Mouse (Mus musculus) urinary bladder, postnatal 0 days (tissue): ENCODE results near the gene Trpm7. TPM values are rescaled to one million over a fixed set of nuclear protein-coding genes. Genes with fewer than 3 reads are reported as not detected.

Experiments used
- microRNA-seq: library from miRNA; unstranded; fragments of <30 nt; microRNA quantifications from one replicate; pipeline ENCODE4, GENCODE M21; 2016
- polyA plus RNA-seq: library from polyadenylated mRNA; unstranded; fragments of >200 nt; fragmentation: Nextera tagmentation; extraction: Ambion mirVana; gene quantifications from 2 replicates; pipeline ENCODE4 v1.2.1, GENCODE M21; 2015

Trpm7 gene
- 22.0 and 24.3 TPM in 2 replicates for polyA plus RNA-seq

GRCm38 (mm10) chr2:126875871-126876796, at the start of gene Trpm7:
TSS of gene Trpm7 (minus strand) at chr2:126876230.

GRCm38 (mm10) chr2:126783370-126783769, 92.7 kb downstream of the Trpm7 start, which contains the start of gene Usp50:
TSS of gene Usp50 (minus strand) at chr2:126783470.

Small RNA genes within 50 kb of the gene (microRNA-seq; reads per million reads assigned to microRNA genes)
- not detected for gene Mir3473g

Other genes starting within 250 kb of the Trpm7 start
- 15.5 and 17.7 TPM in 2 replicates for gene Gabpb1, start 199.9 kb downstream of the Trpm7 start, polyA plus RNA-seq
- gene Usp8, start 168.9 kb downstream of the Trpm7 start, polyA plus RNA-seq = 22.1 and 25.9 TPM in 2 replicates
- 1.3 and 1.8 TPM in 2 replicates for gene Usp50, start 92.8 kb downstream of the Trpm7 start, polyA plus RNA-seq
- 65.0 and 73.5 TPM in 2 replicates for gene Sppl2a, start 57.0 kb upstream of the Trpm7 start, polyA plus RNA-seq
- 5.7 and 6.8 TPM in 2 replicates for gene Ap4e1, start 132.5 kb upstream of the Trpm7 start, polyA plus RNA-seq
- gene Blvra, start 194.4 kb upstream of the Trpm7 start, polyA plus RNA-seq = 113 and 119 TPM in 2 replicates